Mouse (Mus musculus) lung, postnatal 0 days (tissue): ENCODE data around the gene Olfr129.

Source experiments
- CTCF ChIP-seq: IDR thresholded peaks from 2 replicates; pipeline ENCODE4 v1.5.1; 2016; ENCODE audit warnings: antibody characterized with exemption, mild to moderate bottlenecking
- EP300 ChIP-seq: IDR thresholded peaks from 2 replicates; pipeline ENCODE4 v1.6.1; 2016; ENCODE audit warnings: antibody characterized with exemption, mild to moderate bottlenecking, control low read depth

GRCm38 (mm10) chr17:38004996-38005395 lies 54.9 kb downstream of the Olfr129 start:
- no peak for TF ChIP-seq EP300
- no peak for TF ChIP-seq CTCF
